Mouse (Mus musculus): ENCODE results near the gene Cyp2c54. TPM values are rescaled to one million over a fixed set of nuclear protein-coding genes. Genes with fewer than 3 reads are reported as not detected.
"Not testable (repeated sequence)": the region's sequence is repeated elsewhere in the genome, so short reads cannot be mapped to it uniquely, and the experiment has no call there.

Cyp2c54 gene
- total RNA-seq (2021): not detected
- long read RNA-seq, experiment 1: 0 reads
- long read RNA-seq, experiment 2: 0 reads

DNA sequence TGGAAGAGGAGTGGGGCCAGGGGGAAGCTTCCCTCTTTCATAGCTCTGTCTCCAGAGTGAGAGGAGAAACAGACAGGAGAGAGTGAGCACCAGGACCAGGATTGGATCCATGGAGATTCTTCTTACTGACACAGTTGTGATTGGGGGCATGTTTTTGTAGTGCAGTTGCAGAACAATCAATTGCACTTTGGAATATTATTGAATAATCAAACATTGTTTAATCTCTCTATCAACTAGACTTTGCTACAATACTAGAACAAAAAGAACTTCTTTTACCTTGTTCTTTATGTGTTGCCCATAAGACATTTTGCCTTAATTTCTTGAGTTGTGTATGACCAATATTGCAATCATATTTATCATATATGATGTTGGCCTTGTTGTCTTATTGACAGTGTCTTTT, at the start of gene Cyp2c54:
Gene Cyp2c54, minus strand, starts transcription at position 127 of the 400 bp plus-strand sequence.
- no peak for DNase-seq

- DNase-seq: not testable (repeated sequence)
Observed at GRCm38 (mm10) chr19:40119624-40120023, 46.0 kb upstream of the Cyp2c54 start.

DNA sequence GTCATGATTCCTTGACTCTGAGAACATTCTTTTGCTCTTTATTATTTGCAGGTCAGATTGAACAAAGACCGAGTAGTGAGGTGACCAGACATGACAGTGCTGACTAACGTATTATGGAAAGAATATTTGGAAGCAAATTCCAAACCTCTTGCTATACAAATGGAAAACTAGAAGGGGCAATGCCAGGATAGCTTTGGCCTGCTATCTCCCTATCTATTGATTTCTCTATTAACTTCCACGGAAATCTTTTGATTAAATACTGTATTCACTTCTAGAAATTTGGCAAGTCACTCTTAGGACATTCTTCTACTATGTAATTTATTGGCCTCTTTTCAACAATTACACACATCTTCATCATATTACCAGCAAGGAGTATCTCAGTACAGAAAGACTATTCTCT, 17.5 kb upstream of the Cyp2c54 start:
- DNase-seq: no peak

- not testable (repeated sequence) for DNase-seq
Observed at GRCm38 (mm10) chr19:40089421-40089820, 15.8 kb upstream of the Cyp2c54 start, which contains the start of gene Cyp2c50. TSS of gene Cyp2c50 (plus strand) at chr19:40089688.

DNA sequence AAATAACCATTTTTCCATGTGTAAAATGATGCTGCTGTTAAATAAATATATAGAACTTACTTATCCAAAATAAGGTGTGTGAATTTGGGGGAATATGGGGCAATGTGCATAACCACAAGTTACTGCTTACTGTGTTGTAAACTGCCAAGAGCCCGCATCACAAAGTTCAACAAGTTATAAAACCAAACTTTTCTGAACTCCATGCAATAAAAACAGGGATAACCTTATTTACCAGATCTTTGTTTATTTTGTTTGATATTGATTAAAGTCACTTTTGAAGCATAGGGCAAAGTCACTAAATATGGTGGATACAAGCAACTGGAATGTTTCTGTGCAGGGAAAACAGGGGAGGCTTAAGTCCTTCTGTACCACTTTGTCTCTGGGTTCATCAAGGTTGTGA, 14.8 kb upstream of the Cyp2c54 start:
- DNase-seq: no peak

GRCm38 (mm10) chr19:39992140-39992539, 81.5 kb downstream of the Cyp2c54 start, which contains the start of gene Cyp2c37:
TSS of gene Cyp2c37 (plus strand) at chr19:39992424.
- not testable (repeated sequence) for DNase-seq

DNA sequence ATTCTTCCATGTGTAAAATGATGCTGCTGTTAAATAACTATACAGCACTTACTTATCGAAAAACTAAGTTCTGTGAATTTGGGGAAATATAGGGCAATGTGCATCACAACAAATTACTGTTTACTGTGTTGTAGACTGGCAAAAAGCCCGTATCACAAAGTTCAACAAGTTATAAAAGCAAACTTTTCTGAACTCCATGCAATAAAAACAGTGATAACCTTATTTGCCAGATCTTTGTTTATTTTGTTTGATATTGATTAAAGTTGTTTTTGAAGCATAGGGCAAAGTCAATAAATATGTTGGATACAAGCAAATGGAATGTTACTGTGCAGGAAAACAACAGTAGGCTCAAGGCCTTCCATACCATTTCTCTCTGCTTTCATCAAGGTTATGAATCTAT, 84.2 kb downstream of the Cyp2c54 start:
- no peak for DNase-seq

Other genes starting within 250 kb of the Cyp2c54 start
- gene Cyp2c69, start 187.0 kb downstream of the Cyp2c54 start, total RNA-seq (2021): not detected
- gene Cyp2c37, start 81.4 kb downstream of the Cyp2c54 start, total RNA-seq (2021): not detected
- gene Cyp2c50, start 15.9 kb upstream of the Cyp2c54 start, total RNA-seq (2021): not detected
- gene Cyp2c70, start 113.5 kb upstream of the Cyp2c54 start, total RNA-seq (2021): under 1 TPM; 0.28 to 0.30 TPM
- 100 to 1,000 TPM; 119 to 169 TPM for gene Pdlim1, start 198.0 kb upstream of the Cyp2c54 start, total RNA-seq (2021)

Data from heart, adult 18-20 months (tissue).